Mouse (Mus musculus): Measurements from ENCODE around the gene Ifi27l2a. TPM values are rescaled to one million over a fixed set of nuclear protein-coding genes. Genes with fewer than 3 reads are reported as not detected.
A peak's percentile ranks its signal among the peaks of the same experiment; 100 is the strongest.
"Not testable (repeated sequence)": the region's sequence is repeated elsewhere in the genome, so short reads cannot be mapped to it uniquely, and the experiment has no call there.

Gene Ifi27l2a
- polyA plus RNA-seq, 1 experiment from 2014 or later: 7.5 TPM

DNA sequence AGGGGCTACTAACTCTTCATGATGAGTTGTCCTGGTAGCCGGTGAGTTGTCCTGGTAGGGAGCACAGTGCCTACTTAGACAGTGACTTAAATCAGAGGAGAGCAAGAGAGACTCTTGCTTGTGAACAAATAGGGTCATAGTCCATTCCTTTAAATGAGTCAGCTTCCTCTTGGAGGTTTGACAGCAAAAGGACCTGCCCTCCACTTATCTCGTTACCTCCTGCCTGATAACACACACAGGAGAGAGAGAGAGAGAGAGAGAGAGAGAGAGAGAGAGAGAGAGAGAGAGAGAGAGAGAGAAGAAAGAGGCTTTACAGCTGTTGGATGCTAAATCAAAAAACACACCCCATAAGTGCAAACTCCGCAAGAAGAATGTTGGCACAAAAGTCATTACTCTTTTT, 13.7 kb upstream of the Ifi27l2a start, which contains the start of gene Ifi27l2b:
Ifi27l2b (minus strand) TSS at position 84 of the 400 bp plus-strand sequence.
- no peaks in the 10 kb centered on the region for H3K27me3 ChIP-seq (replicated peaks)
- H3K27ac ChIP-seq (replicated peaks): no peak within 1 kb of the TSS
- no peak within 1 kb of the TSS for H3K9ac ChIP-seq (replicated peaks)
- no peaks in the 10 kb centered on the region for H3K36me3 ChIP-seq
- WGBS: 76% methylated on average over 3 of the region's 3 CpGs
- no peaks in the 10 kb centered on the region for H3K4me1 ChIP-seq
- no peak for ATAC-seq (ENCODE audit: low FRiP score)
- no peaks in the 10 kb centered on the region for H3K9me3 ChIP-seq (replicated peaks)
- H3K4me2 ChIP-seq: no peak within 1 kb of the TSS
- no peak within 1 kb of the TSS for H3K4me3 ChIP-seq (replicated peaks)

GRCm38 (mm10) chr12:103456727-103457126, 13.2 kb upstream of the Ifi27l2a start:
- H3K9ac ChIP-seq (replicated peaks); H3K4me1 ChIP-seq; ATAC-seq (ENCODE audit: low FRiP score); H3K4me2 ChIP-seq; H3K36me3 ChIP-seq; H3K9me3 ChIP-seq (replicated peaks); H3K27me3 ChIP-seq (replicated peaks); H3K27ac ChIP-seq (replicated peaks); H3K4me3 ChIP-seq (replicated peaks): not testable (repeated sequence)
- no CpG with 5 or more reads among the region's 1 CpGs for WGBS

GRCm38 (mm10) chr12:103453361-103453760, 9.9 kb upstream of the Ifi27l2a start:
- ATAC-seq (ENCODE audit: low FRiP score): no peak
- H3K27ac ChIP-seq (replicated peaks): no peak overlapping the region
- H3K4me1 ChIP-seq: no peaks in the 10 kb centered on the region
- no peak overlapping the region for H3K9ac ChIP-seq (replicated peaks)
- no peak overlapping the region for H3K4me3 ChIP-seq (replicated peaks)
- H3K36me3 ChIP-seq: no peaks in the 10 kb centered on the region
- no peaks in the 10 kb centered on the region for H3K9me3 ChIP-seq (replicated peaks)
- no peak overlapping the region for H3K4me2 ChIP-seq
- no peaks in the 10 kb centered on the region for H3K27me3 ChIP-seq (replicated peaks)

DNA sequence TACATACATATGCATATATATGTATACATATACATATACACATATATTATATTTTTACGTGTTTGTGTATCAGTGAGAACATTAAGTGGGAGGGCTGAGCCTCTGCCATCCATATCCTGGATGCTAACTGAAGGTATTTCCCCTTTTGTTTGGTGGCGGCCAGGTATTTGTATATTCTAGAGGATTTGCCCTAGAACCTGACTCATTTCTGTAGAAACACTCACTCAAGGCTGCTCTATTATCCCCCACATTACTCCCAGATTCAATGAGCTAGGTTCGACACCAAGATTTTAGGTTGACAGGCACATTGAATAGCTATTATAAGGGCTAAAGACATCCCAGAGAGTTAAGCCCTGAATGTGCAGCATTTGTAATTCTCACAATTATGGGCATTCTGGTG, 1.6 kb upstream of the Ifi27l2a start:
- no peaks in the 10 kb centered on the region for H3K9me3 ChIP-seq (replicated peaks)
- H3K36me3 ChIP-seq: no peaks in the 10 kb centered on the region
- 87% methylated on average over 3 of the region's 3 CpGs for WGBS
- H3K27me3 ChIP-seq (replicated peaks): no peaks in the 10 kb centered on the region
- H3K27ac ChIP-seq (replicated peaks): no peak overlapping the region
- no peak overlapping the region for H3K4me3 ChIP-seq (replicated peaks)
- ATAC-seq (ENCODE audit: low FRiP score): no peak
- no peak overlapping the region for H3K9ac ChIP-seq (replicated peaks)
- H3K4me1 ChIP-seq: no peaks in the 10 kb centered on the region
- H3K4me2 ChIP-seq: no peak overlapping the region

DNA sequence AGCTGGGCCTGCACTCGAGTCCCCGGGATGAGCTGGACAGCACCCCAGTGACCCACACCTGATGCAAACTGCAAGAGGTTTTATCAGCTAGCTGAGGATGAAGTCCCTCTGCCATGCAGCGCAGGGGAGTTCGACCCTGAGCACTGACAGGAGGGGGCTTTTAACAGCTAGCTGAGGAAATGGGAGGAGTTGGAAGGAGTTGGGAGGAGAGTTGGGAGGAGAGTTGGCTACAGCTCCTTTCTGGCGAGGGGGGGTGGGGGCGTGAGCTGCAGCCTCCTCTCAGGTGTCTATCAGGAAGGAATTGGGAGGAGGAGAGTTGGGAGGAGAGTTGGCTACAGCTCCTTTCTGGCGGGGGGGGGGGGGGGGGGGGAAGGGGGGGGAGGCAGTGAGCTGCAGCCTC, 781 bp upstream of the Ifi27l2a start:
- 49% methylated on average over 6 of the region's 7 CpGs for WGBS
- H3K9ac ChIP-seq (replicated peaks); H3K4me2 ChIP-seq: not testable (repeated sequence)

GRCm38 (mm10) chr12:103437601-103438000, 5.9 kb downstream of the Ifi27l2a start:
- Histone ChIP-seq H3K27ac (replicated peaks) (no peak overlapping the region), H3K36me3 (no peaks in the 10 kb centered on the region), H3K27me3 (replicated peaks) (no peaks in the 10 kb centered on the region), H3K4me3 (replicated peaks) (no peak overlapping the region), H3K4me2 (no peak overlapping the region), H3K9ac (replicated peaks) (no peak overlapping the region), H3K9me3 (replicated peaks) (no peaks in the 10 kb centered on the region), H3K4me1 (no peaks in the 10 kb centered on the region)
- no peak for ATAC-seq (ENCODE audit: low FRiP score)
- 95% methylated on average over 1 of the region's 1 CpGs for WGBS

More for the DNA sequence above, 781 bp upstream of the Ifi27l2a start:
- ATAC-seq (ENCODE audit: low FRiP score); H3K36me3 ChIP-seq; H3K27me3 ChIP-seq (replicated peaks); H3K4me3 ChIP-seq (replicated peaks); H3K4me1 ChIP-seq; H3K9me3 ChIP-seq (replicated peaks); H3K27ac ChIP-seq (replicated peaks): not testable (repeated sequence)

GRCm38 (mm10) chr12:103434861-103435260, 8.6 kb downstream of the Ifi27l2a start:
- Histone ChIP-seq H3K4me3 (replicated peaks) (no peak overlapping the region), H3K9ac (replicated peaks) (no peak overlapping the region), H3K4me2 (peak overlapping the region; percentile 22; the same call in 1 of the 2 replicates), H3K27me3 (replicated peaks) (no peaks in the 10 kb centered on the region), H3K9me3 (replicated peaks) (no peaks in the 10 kb centered on the region), H3K27ac (replicated peaks) (no peak overlapping the region), H3K4me1 (no peaks in the 10 kb centered on the region), H3K36me3 (no peaks in the 10 kb centered on the region)
- no peak for ATAC-seq (ENCODE audit: low FRiP score)

- no peaks in the 10 kb centered on the region for H3K9me3 ChIP-seq (replicated peaks)
- H3K27ac ChIP-seq (replicated peaks): no peak within 1 kb of the TSS
- no peaks in the 10 kb centered on the region for H3K36me3 ChIP-seq
- H3K27me3 ChIP-seq (replicated peaks): no peaks in the 10 kb centered on the region
- H3K9ac ChIP-seq (replicated peaks): no peak within 1 kb of the TSS
- no peak within 1 kb of the TSS for H3K4me3 ChIP-seq (replicated peaks)
- WGBS: 82% methylated on average over 8 of the region's 8 CpGs
- H3K4me2 ChIP-seq: peak within 1 kb of the TSS; percentile 22
- no peaks in the 10 kb centered on the region for H3K4me1 ChIP-seq
- no peak for ATAC-seq (ENCODE audit: low FRiP score)
Observed at GRCm38 (mm10) chr12:103433986-103434731, 9.3 kb downstream of the Ifi27l2a start, which contains the start of gene Ifi27. TSS of gene Ifi27 (plus strand) at chr12:103434211.

- no peak overlapping the region for H3K4me2 ChIP-seq
Observed at GRCm38 (mm10) chr12:103433430-103433829, 10.1 kb downstream of the Ifi27l2a start.

DNA sequence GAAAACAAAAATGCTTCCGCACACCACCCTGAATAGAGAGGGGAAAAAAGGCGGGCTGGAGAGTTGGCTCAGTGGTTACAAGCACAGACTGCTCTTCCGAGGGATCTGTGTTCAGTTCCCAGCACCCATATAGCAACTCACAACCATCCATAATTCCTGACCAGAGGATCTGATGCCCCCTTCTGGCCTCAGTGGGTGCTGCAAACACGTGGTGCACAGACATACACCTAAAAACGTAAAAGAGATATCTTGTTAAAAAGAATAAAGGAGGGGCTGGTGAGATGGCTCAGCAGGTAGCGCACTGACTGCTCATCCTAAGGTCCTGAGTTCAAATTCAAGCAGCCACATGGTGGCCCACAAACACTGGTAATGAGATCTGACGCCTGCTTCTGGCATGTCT, 16.8 kb downstream of the Ifi27l2a start:
- Histone ChIP-seq H3K4me1 (peaks cover 31% of the 10 kb centered on the region), H3K9ac (replicated peaks) (no peak overlapping the region), H3K9me3 (replicated peaks) (no peaks in the 10 kb centered on the region), H3K4me2 (no peak overlapping the region), H3K27me3 (replicated peaks) (no peaks in the 10 kb centered on the region), H3K4me3 (replicated peaks) (no peak overlapping the region), H3K36me3 (peaks cover 8% of the 10 kb centered on the region), H3K27ac (replicated peaks) (no peak overlapping the region)
- ATAC-seq (ENCODE audit: low FRiP score): no peak
- WGBS: 91% methylated on average over 7 of the region's 7 CpGs

More at GRCm38 (mm10) chr12:103433430-103433829, 10.1 kb downstream of the Ifi27l2a start:
- Histone ChIP-seq H3K36me3 (no peaks in the 10 kb centered on the region), H3K9me3 (replicated peaks) (no peaks in the 10 kb centered on the region), H3K27me3 (replicated peaks) (no peaks in the 10 kb centered on the region), H3K27ac (replicated peaks) (no peak overlapping the region), H3K9ac (replicated peaks) (no peak overlapping the region), H3K4me3 (replicated peaks) (no peak overlapping the region), H3K4me1 (no peaks in the 10 kb centered on the region)
- no peak for ATAC-seq (ENCODE audit: low FRiP score)
- WGBS: 85% methylated on average over 2 of the region's 2 CpGs

- peaks cover 8% of the 10 kb centered on the region for H3K36me3 ChIP-seq
- ATAC-seq (ENCODE audit: low FRiP score): peak; percentile 99
- H3K4me3 ChIP-seq (replicated peaks): peak within 1 kb of the TSS; percentile 96
- peak within 1 kb of the TSS; percentile 97 for H3K9ac ChIP-seq (replicated peaks)
- 1% methylated on average over 33 of the region's 33 CpGs for WGBS
- no peaks in the 10 kb centered on the region for H3K27me3 ChIP-seq (replicated peaks)
- H3K4me1 ChIP-seq: peaks cover 39% of the 10 kb centered on the region
- peak within 1 kb of the TSS; percentile 86 for H3K4me2 ChIP-seq
- no peaks in the 10 kb centered on the region for H3K9me3 ChIP-seq (replicated peaks)
- H3K27ac ChIP-seq (replicated peaks): peak within 1 kb of the TSS; percentile 84
Observed at GRCm38 (mm10) chr12:103425729-103426470, 17.6 kb downstream of the Ifi27l2a start, which contains the start of gene Ddx24. TSS of gene Ddx24 (minus strand) at chr12:103425830.
